Mouse (Mus musculus) hindbrain, embryonic 13.5 days (tissue): ENCODE data around the gene Ebf1. TPM values are rescaled to one million over a fixed set of nuclear protein-coding genes. Genes with fewer than 3 reads are reported as not detected.

ENCODE experiments used
- ATAC-seq: fragments of 200-750 bp; cut with Nextera tagmentation; 2 replicates; pipeline ENCODE4 v1.8.0; 2017; ENCODE audit warnings: moderate TSS enrichment; ENCODE audit not compliant: low FRiP score
- H3K27ac ChIP-seq: fragments of 300-500 bp; sonication (generic); 2 replicates; pipeline ENCODE4 v1.5.1; 2015; ENCODE audit warnings: inconsistent platforms, mild to moderate bottlenecking, moderate library complexity
- H3K27me3 ChIP-seq: fragments of 300-500 bp; sonication (generic); 2 replicates; pipeline ENCODE4 v1.6.1; 2015; ENCODE audit warnings: mild to moderate bottlenecking, inconsistent platforms
- H3K36me3 ChIP-seq: fragments of 300-500 bp; sonication (generic); 2 replicates; pipeline ENCODE4 v1.6.1; 2015; ENCODE audit warnings: mild to moderate bottlenecking, inconsistent platforms
- H3K4me1 ChIP-seq: fragments of 300-500 bp; sonication (generic); replicated peaks from 2 replicates; pipeline ENCODE4 v1.6.1; 2015; ENCODE audit warnings: inconsistent platforms
- H3K4me2 ChIP-seq: fragments of 300-500 bp; sonication (generic); 2 replicates; pipeline ENCODE4 v1.6.1; 2015; ENCODE audit warnings: inconsistent platforms, mild to moderate bottlenecking, moderate library complexity
- H3K4me3 ChIP-seq: fragments of 300-500 bp; sonication (generic); 2 replicates; pipeline ENCODE4 v1.5.1; 2015; ENCODE audit warnings: mild to moderate bottlenecking, inconsistent platforms
- H3K9ac ChIP-seq: fragments of 300-500 bp; sonication (generic); 2 replicates; pipeline ENCODE4 v1.6.1; 2015; ENCODE audit warnings: mild to moderate bottlenecking, inconsistent platforms
- H3K9me3 ChIP-seq: fragments of 300-500 bp; sonication (generic); 2 replicates; pipeline ENCODE4 v1.6.1; 2016; ENCODE audit warnings: inconsistent platforms
- WGBS: fragments of 180-500 bp; shearing (Covaris S2); methylation state at CpG from one replicate; pipeline ENCODE4 v1.1.7; 2015; 5-methylcytosine and 5-hydroxymethylcytosine counted together
- polyA plus RNA-seq: library from polyadenylated mRNA; unstranded; fragments of >200 nt; fragmentation: Nextera tagmentation; extraction: Ambion mirVana; gene quantifications from 2 replicates; pipeline ENCODE4 v1.2.1, GENCODE M21; 2015

Gene Ebf1
- polyA plus RNA-seq, 1 experiment from 2014 or later: 159 TPM

DNA sequence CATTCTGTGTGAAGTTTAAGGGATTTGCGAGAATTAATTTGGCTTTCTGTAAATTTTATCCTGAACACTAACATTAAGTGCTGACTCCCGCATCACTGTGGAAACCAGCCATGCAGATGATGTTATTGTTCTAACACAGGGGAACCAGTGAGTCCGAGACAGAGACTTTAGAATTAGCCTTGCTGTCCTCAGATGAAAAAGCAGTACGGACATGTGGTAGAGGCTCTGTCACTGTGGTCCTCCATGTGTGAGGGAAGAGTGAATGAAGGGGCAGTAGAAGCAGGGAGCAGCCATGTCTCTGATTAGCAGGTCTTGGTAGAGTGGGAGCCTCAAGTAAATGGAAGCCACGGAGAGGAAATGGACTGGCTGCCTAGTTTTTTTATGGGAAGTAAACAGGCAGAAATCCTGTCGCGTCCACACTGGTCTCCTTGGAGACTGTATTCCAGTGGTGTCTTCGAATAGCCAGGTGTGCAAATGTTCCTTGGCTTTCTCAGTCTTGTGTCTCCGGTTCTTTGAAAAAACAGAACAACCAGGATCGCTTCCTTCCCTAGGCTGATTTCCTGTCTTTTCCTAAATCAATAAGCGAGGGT, 84.2 kb downstream of the Ebf1 start:
- Histone ChIP-seq H3K4me1 (peaks cover 41% of the 10 kb centered on the region), H3K27ac (peak overlapping the region; percentile 50), H3K4me2 (no peak overlapping the region), H3K9me3 (no peaks in the 10 kb centered on the region), H3K9ac (no peak overlapping the region), H3K27me3 (no peaks in the 10 kb centered on the region), H3K36me3 (no peaks in the 10 kb centered on the region), H3K4me3 (no peak overlapping the region)
- 44% methylated on average over 11 of the region's 11 CpGs for WGBS
- ATAC-seq: no peak

DNA sequence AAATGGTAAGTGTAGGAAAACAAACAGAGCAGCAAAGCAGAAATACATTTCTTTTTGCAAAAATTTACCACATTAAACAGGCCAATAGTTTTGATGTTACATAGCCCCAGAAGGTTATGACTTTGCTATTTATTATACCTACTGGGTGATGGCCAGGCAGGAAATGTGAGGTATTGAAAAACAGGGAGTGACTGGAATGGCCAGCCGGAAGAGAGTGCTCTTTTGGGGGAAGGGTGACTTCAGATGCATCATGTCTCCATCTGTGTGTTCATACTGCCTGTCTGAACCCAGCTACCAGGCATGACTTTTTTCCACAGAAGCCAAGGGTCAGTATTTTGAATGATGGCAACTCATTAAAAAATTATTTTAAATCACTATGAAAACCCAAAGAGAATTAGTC, 84.7 kb downstream of the Ebf1 start:
- Histone ChIP-seq H3K36me3 (no peaks in the 10 kb centered on the region), H3K9ac (no peak overlapping the region), H3K27me3 (no peaks in the 10 kb centered on the region), H3K4me3 (no peak overlapping the region), H3K9me3 (no peaks in the 10 kb centered on the region), H3K27ac (0 out of 2 replicates have a peak overlapping the region, but pooled peaks have one; percentile 50), H3K4me2 (no peak overlapping the region), H3K4me1 (peaks cover 38% of the 10 kb centered on the region)
- 57% methylated on average over 1 of the region's 1 CpGs for WGBS
- no peak for ATAC-seq

DNA sequence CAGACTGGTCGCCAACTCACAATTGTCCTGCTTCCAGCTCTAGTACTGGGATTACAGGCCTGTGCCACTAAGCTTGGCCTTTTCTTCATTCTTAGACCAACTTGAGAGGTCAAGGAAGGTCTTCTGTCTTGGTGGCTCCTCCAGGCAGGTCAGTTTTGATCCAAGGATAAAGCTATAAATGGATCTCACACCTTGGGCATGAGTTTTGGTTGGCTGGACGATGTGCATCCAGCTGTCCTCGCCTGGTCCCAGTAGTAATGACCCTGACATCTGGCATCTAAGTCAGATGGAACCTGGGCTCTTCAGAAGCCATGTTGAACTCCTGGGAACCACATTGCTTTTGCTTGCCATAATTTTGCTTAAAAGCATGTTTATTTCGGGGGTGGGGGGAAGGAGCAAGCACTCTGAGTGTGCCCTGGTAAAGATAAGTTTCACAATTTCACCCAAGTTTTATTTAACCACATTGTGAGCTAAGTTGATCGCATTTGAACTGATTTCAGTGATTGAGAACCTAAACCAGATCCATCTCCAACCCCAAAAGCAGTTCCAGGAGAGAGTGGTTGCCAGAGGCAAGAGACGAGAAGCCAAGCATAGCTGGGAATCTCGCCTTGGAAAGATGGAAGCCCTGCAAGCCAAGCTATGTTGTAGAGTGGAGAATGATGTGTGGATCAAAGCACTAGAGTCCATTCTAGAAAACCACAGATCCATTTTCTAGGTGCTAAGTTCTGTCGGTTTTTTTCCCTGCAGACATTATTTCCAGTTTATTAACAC, 85.8 kb downstream of the Ebf1 start:
- H3K4me2 ChIP-seq: no peak overlapping the region
- no peak for ATAC-seq
- H3K36me3 ChIP-seq: no peaks in the 10 kb centered on the region
- no peak overlapping the region for H3K27ac ChIP-seq
- no peak overlapping the region for H3K9ac ChIP-seq
- H3K27me3 ChIP-seq: no peaks in the 10 kb centered on the region
- no peak overlapping the region for H3K4me3 ChIP-seq
- no peaks in the 10 kb centered on the region for H3K9me3 ChIP-seq
- WGBS: 89% methylated on average over 8 of the region's 8 CpGs
- H3K4me1 ChIP-seq: peaks cover 35% of the 10 kb centered on the region

DNA sequence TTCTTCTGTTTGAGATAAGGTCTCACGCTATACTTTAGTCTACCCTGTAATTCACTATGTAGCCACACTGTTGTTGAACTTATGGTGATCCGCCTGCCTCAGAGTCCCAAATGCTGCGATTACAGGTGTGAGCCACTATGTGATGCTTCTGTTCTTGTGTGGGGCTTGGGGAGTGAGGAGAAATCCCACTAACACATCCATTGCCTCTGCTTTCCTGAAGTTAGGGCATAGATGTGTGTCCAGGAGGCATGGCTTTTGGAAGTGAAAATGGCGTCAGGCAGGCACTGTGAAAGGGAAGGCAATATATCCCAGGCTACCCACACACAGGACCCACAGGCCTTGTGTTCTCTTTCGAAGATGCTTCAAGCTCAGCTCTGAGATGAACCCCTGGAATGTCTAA, 86.8 kb downstream of the Ebf1 start:
- Histone ChIP-seq H3K4me2 (no peak overlapping the region), H3K4me3 (no peak overlapping the region), H3K27ac (no peak overlapping the region), H3K9ac (no peak overlapping the region), H3K9me3 (no peaks in the 10 kb centered on the region), H3K36me3 (no peaks in the 10 kb centered on the region), H3K27me3 (no peaks in the 10 kb centered on the region), H3K4me1 (peaks cover 36% of the 10 kb centered on the region)
- 96% methylated on average over 5 of the region's 5 CpGs for WGBS
- no peak for ATAC-seq

DNA sequence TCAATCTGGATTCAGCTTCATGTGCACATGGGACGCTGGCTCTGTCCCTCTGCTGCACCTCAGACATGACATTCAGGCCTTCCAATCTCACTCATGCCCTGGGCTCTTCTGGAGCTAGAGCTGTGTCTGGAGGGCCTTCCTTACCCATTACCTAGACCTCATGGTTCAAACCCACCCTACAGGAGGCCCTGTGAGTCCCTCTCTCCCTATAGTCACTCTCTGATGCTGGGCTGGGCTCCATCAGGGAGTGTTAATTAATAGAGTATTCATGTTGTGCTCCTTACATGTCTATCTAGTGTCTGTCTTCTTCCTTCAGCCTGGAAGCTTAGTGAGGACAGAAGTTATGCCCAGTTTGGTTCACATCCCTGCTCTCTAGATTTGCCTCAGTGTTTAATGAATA, 88.7 kb downstream of the Ebf1 start:
- Histone ChIP-seq H3K36me3 (no peaks in the 10 kb centered on the region), H3K9me3 (no peaks in the 10 kb centered on the region), H3K9ac (no peak overlapping the region), H3K27ac (peak overlapping the region; percentile 37; the same call in 1 of the 2 replicates), H3K4me2 (no peak overlapping the region), H3K4me3 (no peak overlapping the region), H3K27me3 (no peaks in the 10 kb centered on the region), H3K4me1 (peaks cover 28% of the 10 kb centered on the region)
- WGBS: 86% methylated on average over 1 of the region's 1 CpGs
- ATAC-seq: no peak

DNA sequence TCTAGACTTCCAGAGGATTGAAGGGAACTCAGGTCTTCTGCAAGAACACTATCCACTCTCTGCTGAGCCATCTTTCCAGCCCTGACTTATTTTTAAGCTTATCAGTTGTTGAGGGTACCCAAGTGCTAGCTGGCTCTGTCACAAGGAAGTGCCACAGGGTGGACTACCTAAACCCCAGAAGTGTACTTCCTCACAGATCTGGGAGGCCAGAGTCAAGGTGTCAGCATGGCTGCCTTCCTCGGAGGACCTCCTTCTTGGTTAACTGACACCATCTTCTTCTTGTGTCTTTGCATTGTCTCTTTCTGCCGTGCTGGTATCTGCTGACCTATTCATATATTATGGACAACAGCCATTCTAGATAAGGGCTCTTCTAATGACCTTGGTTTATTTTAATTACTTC, 89.3 kb downstream of the Ebf1 start:
- H3K36me3 ChIP-seq: no peaks in the 10 kb centered on the region
- H3K4me1 ChIP-seq: peaks cover 24% of the 10 kb centered on the region
- no peaks in the 10 kb centered on the region for H3K27me3 ChIP-seq
- H3K4me2 ChIP-seq: no peak overlapping the region
- WGBS: 86% methylated on average over 2 of the region's 2 CpGs
- no peak overlapping the region for H3K9ac ChIP-seq
- no peaks in the 10 kb centered on the region for H3K9me3 ChIP-seq
- ATAC-seq: no peak
- no peak overlapping the region for H3K4me3 ChIP-seq
- H3K27ac ChIP-seq: no peak overlapping the region

DNA sequence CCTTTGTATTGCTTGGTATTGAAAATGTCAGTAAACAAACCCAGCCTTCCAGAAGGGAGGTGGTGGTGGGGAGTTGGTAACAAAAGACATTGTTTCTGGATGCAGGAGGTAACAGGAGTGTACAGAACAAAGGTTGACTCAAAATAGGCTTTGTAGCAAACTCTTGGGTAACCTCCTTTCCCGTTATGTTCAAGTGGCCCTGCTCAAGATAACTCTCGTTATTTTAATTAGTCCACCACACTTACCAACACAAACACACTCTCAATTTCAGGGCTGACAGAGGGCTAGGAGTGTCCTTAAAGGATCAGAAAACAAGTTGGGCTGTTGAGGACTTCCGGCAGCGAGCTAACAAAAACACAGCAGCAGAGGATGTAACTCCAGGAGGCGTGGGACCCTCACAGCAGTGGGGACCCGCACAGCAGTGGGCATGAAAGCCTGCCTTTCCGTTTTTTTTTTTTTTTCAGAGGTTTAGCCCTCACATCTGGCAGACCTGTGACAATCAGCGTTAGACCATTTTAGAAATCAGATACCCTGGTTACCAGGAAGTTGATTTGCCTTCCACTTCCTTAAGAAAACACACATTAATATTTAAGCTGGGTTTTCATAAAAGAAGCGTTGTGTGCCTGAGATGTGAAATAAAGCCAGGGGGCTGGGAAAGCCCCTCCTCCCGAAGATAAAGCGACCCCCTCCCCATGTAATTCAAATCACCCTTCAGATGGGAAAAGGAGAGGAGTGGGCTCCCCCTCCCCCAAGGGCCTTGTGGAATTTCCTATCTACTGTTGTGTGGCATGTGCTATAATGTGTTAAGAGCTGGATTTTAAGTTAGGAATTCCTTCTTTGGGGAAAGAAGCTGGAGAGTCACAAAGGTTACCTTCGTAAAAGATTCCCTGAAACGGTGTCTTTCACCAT, 90.5 kb downstream of the Ebf1 start:
- Histone ChIP-seq H3K27me3 (no peaks in the 10 kb centered on the region), H3K36me3 (no peaks in the 10 kb centered on the region), H3K9ac (no peak overlapping the region), H3K9me3 (no peaks in the 10 kb centered on the region), H3K4me1 (peaks cover 17% of the 10 kb centered on the region), H3K4me3 (no peak overlapping the region), H3K27ac (peak overlapping the region; percentile 58), H3K4me2 (peak overlapping the region; percentile 29; the same call in 1 of the 2 replicates)
- ATAC-seq: no peak
- 10% methylated on average over 13 of the region's 13 CpGs for WGBS

DNA sequence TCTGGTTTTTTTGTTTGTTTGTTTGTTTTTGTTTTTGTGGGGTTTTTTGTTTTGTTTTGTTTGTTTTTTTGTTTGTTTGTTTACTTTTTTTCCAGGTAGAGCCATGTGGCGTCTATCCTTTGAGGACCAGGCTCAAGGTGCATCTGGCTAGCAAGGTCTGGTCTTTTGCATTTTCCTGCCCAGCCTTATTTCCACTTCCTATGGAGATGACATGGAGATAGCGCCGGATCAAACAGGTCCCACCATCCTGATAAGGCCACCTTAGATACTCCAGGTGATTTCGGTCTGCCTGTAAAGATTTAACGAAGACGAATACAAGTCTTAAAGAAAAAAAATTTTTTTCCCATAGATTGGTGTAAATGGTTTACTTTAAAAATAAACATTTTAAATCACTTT, 91.2 kb downstream of the Ebf1 start:
- Histone ChIP-seq H3K9ac (no peak overlapping the region), H3K9me3 (no peaks in the 10 kb centered on the region), H3K4me1 (peaks cover 17% of the 10 kb centered on the region), H3K4me3 (no peak overlapping the region), H3K4me2 (no peak overlapping the region), H3K27ac (no peak overlapping the region), H3K27me3 (no peaks in the 10 kb centered on the region), H3K36me3 (no peaks in the 10 kb centered on the region)
- no peak for ATAC-seq
- WGBS: 76% methylated on average over 6 of the region's 6 CpGs

DNA sequence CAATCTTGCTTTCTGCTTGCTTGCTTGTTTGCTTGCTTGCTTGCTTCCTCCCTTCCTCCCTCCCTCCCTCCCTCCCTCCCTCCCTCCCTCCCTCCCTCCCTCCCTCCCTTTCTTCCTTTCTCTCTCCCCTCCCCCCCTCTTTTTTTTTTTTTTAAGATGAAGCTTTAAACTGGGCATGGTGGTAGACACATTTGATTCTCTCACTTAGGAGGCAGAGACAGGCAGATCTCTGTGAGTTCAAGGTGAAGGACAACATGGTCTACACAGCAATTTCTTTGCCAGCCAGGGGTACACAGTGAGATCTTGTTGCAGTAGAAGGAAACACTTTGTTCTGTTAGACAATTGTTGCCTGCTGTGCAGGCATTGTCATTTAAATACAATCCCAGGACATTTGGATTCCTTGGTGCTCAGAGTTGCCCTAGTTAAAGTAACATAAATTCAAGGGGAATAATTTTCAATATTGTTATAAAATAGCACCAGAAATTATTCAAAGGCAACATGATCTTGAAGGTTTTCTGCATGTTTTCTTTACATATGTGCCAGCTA, 92.0 kb downstream of the Ebf1 start:
- H3K9ac ChIP-seq: no peak overlapping the region

DNA sequence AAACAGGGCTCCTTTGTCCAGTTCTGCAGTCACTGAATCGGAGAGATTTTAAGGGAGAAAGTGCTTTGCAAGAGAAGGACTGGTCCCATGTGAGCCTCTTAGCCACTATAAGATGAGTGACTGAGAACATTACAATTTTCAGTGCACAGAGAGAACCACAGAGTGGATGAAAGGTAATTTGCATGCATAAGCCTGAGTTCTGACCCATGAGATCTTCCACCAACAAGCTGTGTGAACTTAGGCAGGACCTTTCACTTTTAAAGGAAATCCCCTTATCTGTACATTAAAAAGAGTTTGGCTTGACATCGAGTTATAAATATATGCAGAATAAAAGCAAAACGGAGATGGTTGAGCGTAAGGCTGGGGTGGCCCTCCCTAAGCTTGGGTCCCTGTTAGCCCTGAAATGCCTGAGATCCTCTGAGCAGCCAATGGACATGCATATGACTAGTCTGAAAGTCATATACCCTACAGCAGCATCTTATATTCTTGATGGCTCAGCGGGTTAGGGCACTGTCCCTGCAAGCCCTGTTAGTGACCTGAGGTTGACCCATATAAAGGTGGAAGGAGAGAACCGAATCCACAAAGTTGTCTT, 92.8 kb downstream of the Ebf1 start:
- H3K9me3 ChIP-seq: no peaks in the 10 kb centered on the region
- 0 out of 2 replicates have a peak overlapping the region, but pooled peaks have one; percentile 36 for H3K27ac ChIP-seq
- H3K9ac ChIP-seq: no peak overlapping the region
- 74% methylated on average over 6 of the region's 6 CpGs for WGBS
- no peaks in the 10 kb centered on the region for H3K36me3 ChIP-seq
- H3K27me3 ChIP-seq: no peaks in the 10 kb centered on the region
- ATAC-seq: no peak
- no peak overlapping the region for H3K4me3 ChIP-seq
- H3K4me1 ChIP-seq: peaks cover 24% of the 10 kb centered on the region
- H3K4me2 ChIP-seq: no peak overlapping the region

More for the DNA sequence above, 92.0 kb downstream of the Ebf1 start:
- Histone ChIP-seq H3K4me1 (peaks cover 18% of the 10 kb centered on the region), H3K9me3 (no peaks in the 10 kb centered on the region), H3K27me3 (no peaks in the 10 kb centered on the region), H3K4me2 (no peak overlapping the region), H3K4me3 (no peak overlapping the region), H3K36me3 (no peaks in the 10 kb centered on the region), H3K27ac (no peak overlapping the region)
- no peak for ATAC-seq

DNA sequence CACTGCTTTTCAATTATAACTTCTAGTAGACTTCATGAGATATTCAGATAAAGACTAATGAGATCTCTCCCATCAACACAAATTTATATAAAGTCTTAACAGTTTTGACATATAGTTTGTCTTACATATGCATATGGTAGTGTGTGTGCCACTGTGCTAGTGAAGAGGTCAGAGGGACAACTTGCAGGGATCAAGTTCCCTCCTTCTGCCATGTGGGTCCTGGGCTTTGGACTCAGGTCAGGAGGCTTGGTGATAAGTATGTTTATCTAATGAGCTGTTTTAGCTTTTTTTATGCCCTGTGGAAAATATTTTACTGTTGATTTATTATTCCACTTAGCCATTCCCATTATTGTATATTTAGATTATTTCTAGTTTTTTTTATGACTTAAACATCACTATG, 93.7 kb downstream of the Ebf1 start:
- Histone ChIP-seq H3K9ac (no peak overlapping the region), H3K4me2 (no peak overlapping the region), H3K27me3 (no peaks in the 10 kb centered on the region), H3K27ac (no peak overlapping the region), H3K4me3 (no peak overlapping the region), H3K9me3 (no peaks in the 10 kb centered on the region), H3K36me3 (no peaks in the 10 kb centered on the region), H3K4me1 (peaks cover 25% of the 10 kb centered on the region)
- ATAC-seq: no peak

DNA sequence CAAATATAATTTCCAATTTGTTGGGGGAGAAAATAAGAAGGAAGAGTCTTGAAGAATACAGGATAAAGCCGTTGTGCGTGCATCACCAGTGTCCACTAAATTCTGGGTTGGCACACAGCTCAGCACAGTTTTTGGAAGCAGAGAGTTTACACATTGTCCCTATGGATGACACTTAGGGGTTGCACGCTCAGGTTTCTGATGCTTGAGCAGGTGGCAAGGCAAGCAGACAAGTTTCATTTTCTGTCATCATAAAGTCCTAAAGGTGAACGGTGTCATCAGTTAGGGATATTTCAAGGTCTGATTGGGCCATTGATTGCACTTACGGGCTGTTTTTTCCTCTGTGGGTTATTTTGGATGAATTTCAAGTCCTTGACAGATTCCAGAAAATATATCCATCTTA, 97.1 kb downstream of the Ebf1 start:
- Histone ChIP-seq H3K4me1 (peaks cover 16% of the 10 kb centered on the region), H3K27ac (no peak overlapping the region), H3K9ac (no peak overlapping the region), H3K27me3 (no peaks in the 10 kb centered on the region), H3K4me2 (no peak overlapping the region), H3K4me3 (no peak overlapping the region), H3K36me3 (no peaks in the 10 kb centered on the region), H3K9me3 (no peaks in the 10 kb centered on the region)
- ATAC-seq: no peak
- 88% methylated on average over 5 of the region's 5 CpGs for WGBS
